Mouse (Mus musculus) kidney, postnatal 14 days (tissue): ENCODE data around the gene Olfr1410.

Experiments
- DNase-seq: peaks from one replicate; pipeline ENCODE4 v3.0.0; 2022; ENCODE audit warnings: mixed read lengths

Gene Olfr1410

DNA sequence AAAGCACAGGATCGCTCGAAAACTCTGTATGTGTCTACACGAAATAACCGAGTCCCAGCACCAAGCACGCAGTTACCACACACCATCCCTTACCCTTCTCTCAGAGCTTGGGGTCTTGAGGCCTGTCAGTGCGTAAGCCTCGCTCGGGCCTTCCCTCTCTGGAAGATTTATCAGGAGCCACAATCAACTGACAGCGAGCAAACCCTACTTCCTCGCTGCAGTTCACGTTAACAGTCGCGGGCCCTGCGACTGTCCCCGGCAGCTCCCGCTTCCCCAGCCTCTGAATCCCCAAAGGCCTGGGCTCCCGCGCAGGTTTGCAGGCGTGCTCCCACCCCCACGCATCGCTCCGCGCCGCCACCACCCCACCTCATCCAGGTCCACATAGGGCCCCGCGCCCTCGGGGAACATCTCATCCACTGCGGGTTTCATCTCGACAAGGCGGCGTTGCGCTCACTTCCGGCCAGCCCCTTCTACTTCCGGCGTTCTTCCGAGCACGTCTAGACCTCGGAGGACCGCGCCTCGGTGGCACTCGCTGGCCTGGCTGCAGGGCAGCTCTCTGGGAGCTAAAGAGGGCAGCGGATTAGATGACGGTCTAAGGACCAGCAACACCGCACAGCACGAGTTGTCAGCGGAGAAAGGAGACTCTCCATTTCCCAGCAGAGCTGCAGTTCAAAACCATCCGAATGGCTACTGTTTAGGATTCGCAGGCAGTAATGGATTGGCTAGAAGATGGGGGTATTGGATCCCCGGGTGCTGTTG lies 36.1 kb downstream of the Olfr1410 start, which contains the start of gene Cops9:
Gene Cops9, minus strand, starts transcription at position 472 of the 759 bp plus-strand sequence.
- DNase-seq, result peak; percentile 93

DNA sequence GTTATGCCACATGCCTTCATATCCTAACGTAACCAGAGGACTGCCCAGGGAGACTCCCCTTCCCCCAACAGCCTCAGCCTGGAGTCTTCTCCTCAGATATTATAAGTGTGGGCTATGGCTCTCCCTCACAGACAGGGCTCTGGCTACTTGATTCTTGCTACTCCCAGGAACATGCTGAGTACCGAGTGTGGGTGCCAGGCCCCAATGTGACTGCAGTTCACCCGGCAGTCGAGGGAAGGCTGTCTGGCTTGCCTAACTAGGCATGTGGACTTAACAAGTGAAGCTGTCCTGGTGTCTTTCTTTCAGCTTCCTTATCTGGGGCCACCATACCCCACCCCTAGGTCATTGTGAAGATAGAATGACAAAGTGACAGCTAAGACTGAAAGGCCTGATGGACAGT lies 38.1 kb downstream of the Olfr1410 start:
- no peak for DNase-seq

DNA sequence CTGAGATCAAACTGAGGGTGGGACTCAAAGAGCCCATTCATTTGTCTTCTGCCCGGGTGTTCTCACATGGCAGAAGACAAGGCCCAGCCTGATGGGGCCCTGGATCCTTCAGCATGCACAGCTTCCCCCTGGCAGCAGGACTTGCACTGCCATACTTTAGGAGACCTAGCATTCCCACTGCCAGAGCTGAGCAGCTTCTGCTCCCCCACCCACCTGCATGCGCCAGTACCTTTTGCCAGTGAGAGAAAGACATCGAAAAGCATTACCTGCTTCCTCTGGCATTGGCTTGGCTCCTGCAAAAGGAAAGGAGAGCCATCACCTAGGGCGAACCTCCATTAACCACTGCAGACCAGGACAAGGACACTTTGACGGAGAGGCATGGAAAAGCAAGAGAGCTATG lies 39.3 kb downstream of the Olfr1410 start:
- no peak for DNase-seq

DNA sequence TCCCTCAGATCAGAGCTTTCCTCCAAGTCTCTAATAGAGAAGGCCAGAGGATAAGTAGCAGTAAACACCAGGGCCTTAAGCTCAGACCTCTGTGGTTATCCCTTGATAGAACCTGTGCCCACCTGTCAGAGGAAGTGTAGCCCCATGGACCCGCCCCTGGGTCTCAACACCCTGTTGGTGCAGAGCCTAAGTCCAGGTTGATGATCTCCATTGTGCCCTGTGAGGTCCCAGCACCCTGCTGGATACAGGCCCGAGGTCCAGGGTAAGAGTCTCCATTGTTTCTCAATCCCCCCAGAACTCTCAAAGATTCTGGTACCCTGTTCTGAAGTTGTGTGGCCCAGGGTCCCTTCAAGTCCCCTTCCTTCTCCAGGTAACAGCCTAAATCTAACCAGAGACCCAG lies 40.5 kb downstream of the Olfr1410 start:
- no peak for DNase-seq

DNA sequence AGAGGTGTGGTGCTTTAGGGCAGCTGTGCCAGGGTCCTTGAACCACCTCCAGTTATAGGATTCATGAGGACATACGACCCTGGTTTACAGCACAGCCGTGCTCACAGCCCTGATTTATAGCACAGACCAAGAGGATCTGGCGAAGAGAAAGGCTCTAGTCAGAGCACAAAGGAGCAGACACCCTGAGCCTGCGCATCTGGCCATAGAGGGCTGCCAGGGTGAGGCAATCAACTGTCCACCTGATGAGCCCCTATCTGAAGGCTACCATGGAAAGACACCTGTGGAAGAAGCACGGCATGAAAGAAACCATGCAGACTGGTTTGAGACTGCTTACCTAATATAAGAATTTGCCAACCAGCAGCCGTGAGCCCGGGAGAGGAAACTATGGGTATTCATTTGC lies 41.0 kb downstream of the Olfr1410 start:
- no peak for DNase-seq

DNA sequence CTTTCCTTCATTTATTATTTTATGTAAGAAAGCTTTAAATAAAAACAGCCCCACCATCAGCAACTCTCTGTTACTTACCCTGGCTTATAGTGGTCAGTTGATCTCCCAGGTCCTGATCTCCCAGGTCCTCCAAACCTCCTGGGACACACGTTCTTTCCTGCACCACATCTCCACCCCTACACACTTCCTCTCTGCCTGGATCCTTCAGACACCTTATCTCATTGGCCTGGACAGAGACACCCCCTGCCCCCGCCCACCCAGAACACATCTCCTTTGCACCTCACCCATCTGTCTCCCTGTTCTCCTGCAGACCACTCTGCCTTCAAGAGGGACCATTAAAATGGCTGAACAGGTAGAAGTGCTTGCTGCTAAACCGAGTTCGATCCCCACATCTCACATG lies 41.4 kb downstream of the Olfr1410 start:
- no peak for DNase-seq

DNA sequence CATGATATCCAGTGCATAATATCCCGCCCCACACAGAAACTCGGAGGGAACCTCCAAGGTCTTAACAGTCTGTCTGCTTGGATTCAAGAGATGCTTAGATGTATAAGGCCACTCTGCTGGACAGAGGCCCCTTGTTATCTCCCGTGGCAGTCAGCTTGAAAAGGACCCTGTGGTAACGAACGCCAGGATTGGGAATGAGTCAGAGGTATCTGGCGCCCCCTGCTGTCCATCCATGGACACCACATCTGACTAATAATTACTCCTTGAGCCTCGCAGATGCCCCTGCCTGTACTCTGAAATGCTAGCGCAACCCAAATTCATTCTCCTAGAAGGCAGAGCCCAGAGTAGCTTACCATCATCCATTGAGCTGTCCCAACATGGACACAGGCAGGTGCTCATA lies 42.2 kb downstream of the Olfr1410 start:
- DNase-seq, result peak; percentile 77

DNA sequence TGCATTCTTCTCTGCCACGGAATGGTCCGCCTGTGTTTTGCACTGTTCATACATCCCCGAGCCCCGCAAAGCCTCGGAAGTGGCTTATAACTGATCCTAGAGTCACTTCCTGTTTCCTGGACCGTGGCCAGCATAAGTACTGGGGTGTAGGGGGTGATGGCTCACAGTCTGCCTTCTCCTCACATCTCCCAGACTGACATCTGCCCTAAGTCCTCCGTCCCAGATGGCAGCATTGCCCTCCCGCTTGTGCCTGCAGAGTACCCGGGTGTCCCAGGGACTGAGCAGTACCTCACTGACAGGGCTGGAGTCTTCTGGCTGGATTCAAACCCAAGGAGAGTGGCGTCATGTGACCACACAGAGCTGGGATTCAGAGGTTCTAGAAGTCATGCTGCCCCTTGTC lies 42.6 kb downstream of the Olfr1410 start:
- DNase-seq, result no peak

DNA sequence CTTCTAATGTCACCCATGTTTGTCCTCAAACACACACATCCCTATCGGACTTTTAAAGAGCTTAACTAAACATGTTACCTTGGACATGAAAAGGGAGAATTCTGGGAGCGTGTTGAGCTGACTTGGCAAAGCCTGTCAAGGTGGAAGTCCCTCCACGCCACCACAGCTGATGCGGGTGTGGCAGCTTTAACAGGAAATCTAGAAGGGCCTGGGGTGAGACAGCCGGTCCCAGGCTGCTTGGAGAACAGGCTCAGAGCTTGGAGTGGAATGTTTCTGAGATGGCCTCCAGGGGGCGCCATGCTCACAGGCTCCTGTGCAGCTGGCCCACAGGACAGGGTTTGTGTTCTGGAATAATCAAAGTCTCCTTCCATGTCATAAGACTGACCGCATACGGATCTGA lies 43.1 kb downstream of the Olfr1410 start, which contains the start of gene Otos:
Gene Otos, minus strand, starts transcription at position 169 of the 400 bp plus-strand sequence.
- DNase-seq, result peak; percentile 77

DNA sequence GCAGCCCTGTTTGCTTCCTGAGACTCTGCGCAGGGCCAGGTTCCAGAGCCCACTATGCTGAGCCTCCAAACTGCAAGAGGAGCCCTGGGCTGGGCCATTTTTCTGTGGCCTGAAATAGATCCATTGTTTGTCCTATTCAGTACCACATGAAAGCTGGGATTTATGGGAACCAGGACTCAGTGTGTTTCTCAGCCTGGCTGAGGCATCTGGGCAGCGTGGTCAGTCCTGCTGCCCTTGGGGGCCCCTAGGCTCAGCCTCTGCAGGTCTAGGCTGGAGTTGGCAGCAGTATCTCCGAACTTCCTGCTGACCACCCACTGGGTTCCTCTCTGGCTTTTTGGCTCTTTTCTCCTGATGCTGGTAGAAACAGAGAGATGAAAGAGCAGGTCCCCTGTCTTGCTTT lies 45.9 kb downstream of the Olfr1410 start:
- DNase-seq, result no peak

DNA sequence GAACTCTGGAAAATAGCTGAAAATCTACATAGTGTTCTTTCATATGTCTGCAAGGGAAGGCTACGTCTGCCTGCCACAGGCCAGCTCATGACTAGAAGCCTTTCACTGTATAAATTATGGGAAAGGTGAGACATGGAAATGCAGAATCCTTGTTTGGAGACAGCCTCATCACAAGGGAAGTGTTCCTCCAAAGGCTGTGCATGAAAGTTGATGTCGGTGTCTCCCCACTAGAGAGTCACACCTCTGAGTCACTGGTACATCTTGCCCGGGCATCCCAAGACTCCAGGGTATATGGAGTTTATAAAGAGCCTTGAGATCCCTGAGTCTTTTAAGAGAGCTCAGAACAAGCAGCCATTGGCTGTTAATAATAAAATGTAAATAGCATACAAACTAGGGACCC lies 47.6 kb downstream of the Olfr1410 start:
- no peak for DNase-seq

DNA sequence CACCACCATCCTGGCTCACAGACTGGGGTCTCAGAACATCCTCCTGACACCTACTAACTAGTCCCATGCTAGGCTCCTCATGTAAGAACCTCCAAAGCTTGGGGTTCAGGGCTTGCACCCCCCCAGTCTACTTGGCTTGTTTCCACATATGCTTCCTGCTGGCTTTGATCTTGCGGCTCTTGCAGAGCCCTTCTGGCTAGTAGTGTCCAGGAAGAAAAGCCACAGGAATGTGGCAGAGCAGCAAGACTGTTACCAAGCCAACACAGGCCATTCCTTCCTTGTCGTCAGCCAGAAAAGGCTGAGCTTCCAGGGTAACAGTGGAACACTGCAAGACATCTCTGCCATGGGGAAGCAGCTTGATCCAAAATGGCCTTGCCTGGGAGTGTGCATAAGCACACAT lies 49.1 kb downstream of the Olfr1410 start:
- no peak for DNase-seq

DNA sequence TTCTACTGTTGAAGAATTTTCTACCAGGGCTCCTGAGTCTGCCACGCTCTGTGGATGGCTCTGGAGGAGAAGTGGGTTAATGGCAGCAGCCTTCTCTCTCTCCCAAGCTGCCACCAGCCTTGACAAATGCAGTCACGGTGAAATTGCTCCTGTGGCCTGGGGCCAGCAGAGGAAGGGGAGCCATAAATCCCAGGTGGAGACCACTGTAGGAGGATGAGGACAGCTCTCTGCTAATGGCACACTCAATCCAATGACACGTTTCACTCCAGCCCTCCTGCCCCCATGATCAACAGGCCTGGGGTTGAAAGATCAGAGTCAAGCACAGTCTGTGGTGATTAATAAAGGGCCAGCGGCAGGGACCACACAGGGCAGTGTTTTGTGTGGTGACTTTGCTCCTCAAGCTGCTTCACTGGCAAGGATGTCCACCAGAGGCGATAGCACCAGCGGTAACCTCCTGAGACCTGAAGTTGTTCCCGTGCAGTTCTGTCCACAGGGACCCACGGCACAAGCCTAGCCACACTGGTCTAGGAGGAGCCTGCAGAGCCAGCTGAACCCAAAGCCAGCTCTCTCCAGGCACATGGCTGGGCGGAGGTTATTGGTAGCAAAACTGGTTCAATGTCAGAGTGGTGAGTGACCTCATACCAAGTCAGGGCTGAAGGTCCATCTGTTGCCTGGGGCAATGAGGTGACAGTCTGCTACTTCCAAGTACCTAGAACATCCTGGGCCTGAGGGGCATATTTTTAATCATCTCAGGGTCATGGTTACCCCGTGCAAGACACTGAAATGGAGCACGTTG lies 51.6 kb downstream of the Olfr1410 start:
- DNase-seq, result no peak

DNA sequence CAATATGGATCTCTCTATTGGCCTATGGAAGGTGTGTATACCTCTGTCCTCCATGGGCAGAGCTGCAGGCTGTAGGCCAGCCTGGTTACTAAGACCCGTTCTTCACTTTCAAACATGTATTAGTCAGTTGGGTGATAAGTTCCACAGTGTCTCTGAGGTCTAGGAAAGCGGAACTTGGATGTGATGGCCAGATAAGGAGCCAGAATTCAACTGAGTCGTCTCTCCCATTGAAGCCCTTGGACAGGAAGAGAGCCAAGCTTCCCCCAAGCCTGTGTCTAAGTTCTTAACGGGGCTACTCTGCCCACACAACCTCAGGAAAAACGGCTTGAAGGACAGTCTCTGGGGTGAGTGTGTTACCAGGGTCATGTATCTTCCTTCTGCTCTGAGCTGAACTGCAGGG lies 53.8 kb downstream of the Olfr1410 start:
- DNase-seq, result no peak
